Comparison of ENCODE assay signal across 10 mouse cellular contexts in the genomic region with DNA sequence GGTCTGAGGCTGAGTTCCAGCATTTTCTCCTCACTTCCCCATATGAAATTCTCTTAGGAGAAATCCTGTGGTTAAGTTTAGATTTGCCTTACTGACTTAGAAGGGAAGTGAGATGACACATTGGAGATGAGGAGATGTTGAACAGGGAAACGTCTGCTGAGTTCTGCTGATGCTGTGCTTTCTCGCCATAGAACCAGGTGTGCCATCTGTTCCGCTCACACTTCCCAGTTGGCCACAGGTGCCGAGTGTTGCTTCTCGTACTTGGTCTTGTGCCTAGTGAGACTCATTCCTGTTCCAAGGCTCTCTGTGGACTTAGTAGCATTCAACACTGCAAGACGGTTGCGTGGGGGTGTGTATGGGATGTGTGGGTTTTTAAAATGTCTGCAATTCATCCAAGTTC. TPM values are rescaled to one million over a fixed set of nuclear protein-coding genes. Genes with fewer than 3 reads are reported as not detected.
A peak's percentile ranks its signal among the peaks of the same experiment; 100 is the strongest.
DNase-seq lines count a peak whose midpoint lies in the region.
"Had no signal": no experiment of that assay in that cellular context is flagged by ENCODE, and none has a peak within 500 bp of the region (broad histone marks: within the 10 kb centered on the region; RNA-seq: fewer than 3 reads in every experiment).

No protein-coding gene starts in this region.

- peak; percentile 81 for DNase-seq in heart, adult 11 months
- no peak for DNase-seq in heart, adult 8-10 months (ENCODE audit: low spot score)
- peak; percentile 33 to 38 for DNase-seq in cerebellum, postnatal 36 days
- DNase-seq in layer of hippocampus, adult 9-11 months, result peak; percentile 85
- peak; percentile 85 for DNase-seq in right cerebral cortex, postnatal 25 days
- no peak for DNase-seq in thymus, postnatal 25 days
- no peak for DNase-seq in MN1 (ENCODE audit: low spot score)
- DNase-seq: heart, adult 18-20 months; heart, postnatal 4 days; lung, postnatal 4 days had no signal

RNA-seq across cellular contexts. Expression of gene Nxph3, which starts 38.0 kb away (rescaled TPM):
- under 1 TPM; 0.41 to 0.76 (median 0.50) TPM for total RNA-seq in heart, adult 8-10 months (2022)

Comparison
In these comparisons a context has a peak if more than half of its experiments do, and no peak if none do; other contexts are left out.
1. DNase-seq: peak in heart, adult 11 months (single experiment), cerebellum, postnatal 36 days (2 of 2), layer of hippocampus, adult 9-11 months (single experiment) and right cerebral cortex, postnatal 25 days (single experiment); none in heart, adult 8-10 months (single experiment), thymus, postnatal 25 days (single experiment) and MN1 (single experiment).